Mouse (Mus musculus) lung, postnatal 4 days (tissue): Measurements from ENCODE around the gene Hspa1a.
"Not testable (repeated sequence)": the region's sequence is repeated elsewhere in the genome, so short reads cannot be mapped to it uniquely, and the experiment has no call there.

Source experiments
- DNase-seq, 2 experiments: peaks; one replicate each; pipeline ENCODE4 v3.0.0; 2021

Hspa1a gene

GRCm38 (mm10) chr17:34962841-34963240 is 9.1 kb downstream of the Hspa1a start:
- DNase-seq, result no peak

DNA sequence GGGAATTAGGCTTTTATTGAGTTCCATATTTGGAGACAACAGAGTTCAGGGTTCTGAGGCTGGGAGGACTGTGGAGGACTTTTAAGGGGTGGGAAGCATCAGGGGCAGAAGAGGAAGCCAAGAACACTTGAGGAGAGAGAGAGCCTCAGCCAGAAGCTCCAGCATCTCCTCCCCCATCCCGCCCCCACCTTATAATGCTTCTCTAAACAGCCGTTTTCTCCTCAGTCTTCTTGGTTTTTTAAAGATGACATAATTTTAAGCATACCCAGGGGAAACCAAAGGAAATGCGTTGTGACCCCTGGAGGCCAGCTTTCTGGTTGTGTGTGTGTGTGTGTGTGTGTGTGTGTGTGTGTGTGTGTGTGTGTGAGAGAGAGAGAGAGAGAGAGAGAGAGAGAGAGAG is 9.8 kb downstream of the Hspa1a start:
- DNase-seq, result no peak

DNA sequence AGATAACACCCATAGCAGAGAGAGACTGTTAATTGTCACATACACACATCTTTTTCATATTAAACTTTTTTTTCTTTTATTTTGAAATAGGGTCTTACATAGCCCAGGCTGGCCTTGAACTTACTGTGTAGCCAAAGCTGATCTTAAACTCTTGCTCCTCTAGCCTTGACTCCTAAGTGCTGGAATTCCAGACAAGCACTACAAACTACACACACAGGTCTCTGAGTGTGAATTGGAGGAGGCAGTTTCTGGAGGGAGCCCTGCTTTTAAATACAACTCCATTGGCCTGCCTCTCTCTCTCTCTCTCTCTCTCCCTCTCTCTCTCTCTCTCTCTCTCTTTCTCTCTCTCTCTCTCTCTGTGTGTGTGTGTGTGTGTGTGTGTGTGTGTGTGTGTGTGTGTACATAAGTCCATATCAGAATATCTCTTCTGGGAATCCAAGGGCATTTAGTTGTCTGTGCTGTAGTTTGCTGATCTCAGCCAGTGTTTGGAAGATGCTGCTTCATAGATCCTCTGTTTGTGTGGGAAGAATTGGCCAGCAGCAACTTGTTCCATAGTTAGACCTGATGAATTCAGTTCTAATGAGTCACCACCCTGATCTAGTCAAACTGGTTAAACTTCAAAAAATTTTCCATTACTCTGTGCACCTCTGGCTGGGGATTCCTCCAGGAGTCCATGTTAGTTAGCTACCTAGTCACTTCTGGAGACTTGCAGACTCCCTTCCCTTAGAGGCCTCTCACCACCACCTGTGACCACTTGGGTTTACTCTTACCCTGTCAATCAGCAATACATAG is 11.1 kb downstream of the Hspa1a start:
- DNase-seq, result no peak

GRCm38 (mm10) chr17:34959881-34960515 is 12.0 kb downstream of the Hspa1a start:
- DNase-seq, result no peak

- peak; percentile 89 to 92 for DNase-seq
Measured at GRCm38 (mm10) chr17:34959130-34959778, 12.7 kb downstream of the Hspa1a start, which contains the start of gene Hspa1b. Hspa1b (minus strand) TSS chr17:34959238.

DNA sequence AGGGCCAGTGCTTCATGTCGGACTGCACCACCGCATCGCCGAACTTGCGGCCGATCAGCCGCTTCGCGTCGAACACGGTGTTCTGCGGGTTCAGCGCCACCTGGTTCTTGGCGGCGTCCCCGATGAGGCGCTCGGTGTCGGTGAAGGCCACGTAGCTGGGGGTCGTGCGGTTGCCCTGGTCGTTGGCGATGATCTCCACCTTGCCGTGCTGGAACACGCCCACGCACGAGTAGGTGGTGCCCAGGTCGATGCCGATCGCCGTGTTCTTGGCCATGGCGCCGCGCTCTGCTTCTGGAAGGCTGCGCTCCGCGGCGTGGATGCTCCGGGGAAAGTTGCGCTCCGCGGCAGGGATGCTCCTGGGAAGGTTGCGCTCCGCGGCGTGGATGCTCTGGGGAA is 13.2 kb downstream of the Hspa1a start:
- not testable (repeated sequence) for DNase-seq

- DNase-seq, result not testable (repeated sequence)
Measured at GRCm38 (mm10) chr17:34957966-34958365, 14.0 kb downstream of the Hspa1a start.

DNA sequence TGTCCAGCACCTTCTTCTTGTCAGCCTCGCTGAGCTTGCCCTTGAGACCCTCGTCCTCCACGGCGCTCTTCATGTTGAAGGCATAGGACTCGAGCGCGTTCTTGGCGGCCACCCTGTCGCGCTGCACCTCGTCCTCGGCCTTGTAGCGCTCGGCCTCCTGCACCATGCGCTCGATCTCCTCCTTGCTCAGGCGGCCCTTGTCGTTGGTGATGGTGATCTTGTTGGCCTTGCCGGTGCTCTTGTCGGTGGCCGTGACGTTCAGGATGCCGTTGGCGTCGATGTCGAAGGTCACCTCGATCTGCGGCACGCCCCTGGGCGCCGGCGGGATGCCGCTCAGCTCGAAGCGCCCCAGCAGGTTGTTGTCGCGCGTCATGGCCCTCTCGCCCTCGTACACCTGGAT is 14.7 kb downstream of the Hspa1a start:
- not testable (repeated sequence) for DNase-seq

- no peak for DNase-seq
Measured at GRCm38 (mm10) chr17:34956340-34956739, 15.6 kb downstream of the Hspa1a start.

- no peak for DNase-seq
Measured at GRCm38 (mm10) chr17:34955884-34956283, 16.1 kb downstream of the Hspa1a start.

- DNase-seq, result no peak
Measured at GRCm38 (mm10) chr17:34954831-34955230, 17.1 kb downstream of the Hspa1a start.

GRCm38 (mm10) chr17:34953904-34954303 is 18.1 kb downstream of the Hspa1a start:
- DNase-seq, result no peak

DNA sequence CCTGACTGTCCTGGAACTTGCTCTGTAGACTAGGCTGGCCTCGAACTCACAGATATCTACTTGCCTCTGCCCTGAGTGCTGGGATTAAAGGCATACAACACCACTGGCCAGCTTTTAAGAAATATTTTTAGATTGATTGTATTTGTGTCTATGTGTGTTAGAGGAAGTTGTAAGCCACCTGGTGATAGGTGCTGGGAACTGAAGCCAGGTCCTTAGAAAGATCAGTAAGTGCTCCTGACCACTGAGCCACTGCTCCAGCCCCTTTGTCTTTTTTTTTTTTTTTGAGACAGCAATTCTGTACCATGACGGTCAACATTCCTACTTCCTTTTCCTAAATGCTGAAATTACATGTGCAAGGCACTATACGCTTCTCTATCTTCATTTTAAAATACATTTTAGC is 18.7 kb downstream of the Hspa1a start:
- DNase-seq, result no peak

GRCm38 (mm10) chr17:34952378-34953040 is 19.4 kb downstream of the Hspa1a start:
- peak; percentile 81 to 88 for DNase-seq

- no peak for DNase-seq
Measured at GRCm38 (mm10) chr17:34951636-34952377, 20.1 kb downstream of the Hspa1a start.

DNA sequence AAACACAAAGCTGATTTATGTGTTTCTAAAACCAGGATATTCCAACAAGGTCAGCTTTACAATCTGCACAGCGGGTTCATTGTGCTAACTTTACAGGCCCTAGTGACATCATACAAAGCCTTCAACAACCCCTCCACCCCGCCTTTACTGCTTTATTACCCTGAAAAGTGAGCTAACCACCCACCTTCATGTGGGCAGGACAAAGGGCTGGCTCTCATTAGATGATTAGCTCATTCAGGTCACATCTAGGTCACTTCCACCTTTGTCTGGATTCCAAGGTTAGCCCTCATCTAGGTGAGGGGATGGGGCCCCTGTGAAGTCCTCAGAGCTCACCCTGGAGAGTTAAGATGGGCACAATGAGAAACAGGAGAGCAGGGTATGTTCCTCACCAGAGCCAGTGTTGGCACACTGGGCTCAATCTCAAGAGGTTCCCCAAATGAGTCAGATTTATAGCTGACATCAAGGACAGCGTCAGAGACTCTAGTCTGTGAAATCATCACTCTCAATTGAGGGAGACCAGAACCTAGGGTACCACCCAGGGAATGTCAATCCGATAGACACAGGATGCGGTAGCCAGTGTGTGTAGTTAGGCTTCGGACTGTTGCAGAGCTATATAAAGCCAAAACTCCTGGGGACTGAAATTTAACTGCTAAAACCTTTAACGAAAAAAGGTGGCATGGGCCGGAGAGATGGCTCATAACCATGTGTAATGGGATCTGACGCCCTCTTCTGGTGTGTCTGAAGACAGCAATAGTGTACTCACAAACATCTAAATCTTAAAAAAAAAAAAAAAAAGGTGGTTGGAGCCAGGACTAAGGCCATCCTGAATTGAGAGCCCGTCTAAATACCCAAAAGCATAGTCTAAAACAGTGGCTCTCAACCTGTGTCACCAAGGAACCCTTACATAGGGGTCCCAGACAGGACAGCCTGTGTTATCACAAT is 21.2 kb downstream of the Hspa1a start:
- DNase-seq, result no peak

DNA sequence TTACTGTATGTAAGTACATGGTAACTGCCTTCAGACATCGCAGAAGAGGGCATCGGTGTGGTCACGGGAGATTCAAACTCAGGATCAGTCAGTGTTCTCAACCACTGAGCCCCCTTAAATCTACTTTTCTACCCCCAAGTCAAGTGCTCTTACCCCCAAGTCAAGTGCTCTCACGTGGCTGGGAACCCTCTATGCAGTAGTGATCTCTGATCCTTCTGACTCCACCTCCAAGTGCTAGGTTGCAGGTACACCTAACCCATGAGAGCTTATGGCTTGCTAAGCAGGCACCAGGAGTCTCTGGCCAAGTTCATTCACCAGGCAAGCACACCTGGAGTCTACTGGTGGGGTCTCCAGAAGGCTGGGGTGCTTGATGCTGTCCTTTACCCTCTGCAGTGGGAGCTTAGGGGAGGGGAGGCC is 22.4 kb downstream of the Hspa1a start:
- no peak for DNase-seq

- not testable (repeated sequence) for DNase-seq
Measured at GRCm38 (mm10) chr17:34948721-34949552, 23.0 kb downstream of the Hspa1a start.

- DNase-seq, result peak in 1 of 2 experiments; percentile 37
Measured at GRCm38 (mm10) chr17:34947606-34948005, 24.4 kb downstream of the Hspa1a start.

- DNase-seq, result no peak
Measured at GRCm38 (mm10) chr17:34946486-34947140, 25.3 kb downstream of the Hspa1a start.
